Mouse (Mus musculus) liver, postnatal 0 days (tissue): ENCODE data around the gene Tsr1.

Source experiments
- CTCF ChIP-seq: sonication (generic); IDR thresholded peaks from 2 replicates; pipeline ENCODE4 v1.5.1; 2016; ENCODE audit warnings: antibody characterized with exemption, low read depth
- EP300 ChIP-seq: IDR thresholded peaks from 2 replicates; pipeline ENCODE4 v1.6.1; 2016; ENCODE audit warnings: antibody characterized with exemption, low read depth, mild to moderate bottlenecking

DNA sequence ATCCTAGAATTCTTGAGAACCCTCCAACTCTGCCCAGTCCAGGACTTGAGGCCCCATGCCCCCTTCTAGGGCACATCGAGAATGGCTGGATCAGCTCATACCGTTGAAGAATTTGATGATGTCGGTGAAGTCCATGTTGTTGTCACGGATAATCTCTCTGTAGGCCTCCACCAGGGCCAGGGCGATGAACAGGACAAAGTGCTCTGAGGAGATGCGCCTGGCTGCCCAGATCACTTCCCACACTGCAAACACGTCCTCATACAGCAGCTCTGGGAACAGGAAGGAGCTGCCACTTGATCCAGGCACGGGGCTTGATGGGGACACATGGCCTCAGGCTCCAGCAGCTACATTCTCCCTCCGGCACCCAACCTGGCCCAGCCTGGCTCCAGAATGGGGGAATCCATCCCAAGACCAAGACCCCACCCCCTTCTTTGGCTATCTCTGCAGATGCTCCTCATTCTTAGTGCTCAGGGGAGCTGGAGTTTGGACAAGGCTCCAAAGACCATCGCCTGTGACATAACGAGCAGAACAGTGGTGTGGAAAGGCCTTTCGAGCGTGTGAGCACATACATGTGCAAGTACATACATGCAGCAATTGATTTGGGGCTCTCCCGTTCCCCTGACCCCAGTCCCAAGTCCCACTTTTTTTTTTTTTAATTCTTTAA, 46.7 kb upstream of the Tsr1 start:
- no peak for TF ChIP-seq CTCF
- no peak for TF ChIP-seq EP300
